Comparison of ENCODE assay signal across 10 mouse cellular contexts in the genomic region with DNA sequence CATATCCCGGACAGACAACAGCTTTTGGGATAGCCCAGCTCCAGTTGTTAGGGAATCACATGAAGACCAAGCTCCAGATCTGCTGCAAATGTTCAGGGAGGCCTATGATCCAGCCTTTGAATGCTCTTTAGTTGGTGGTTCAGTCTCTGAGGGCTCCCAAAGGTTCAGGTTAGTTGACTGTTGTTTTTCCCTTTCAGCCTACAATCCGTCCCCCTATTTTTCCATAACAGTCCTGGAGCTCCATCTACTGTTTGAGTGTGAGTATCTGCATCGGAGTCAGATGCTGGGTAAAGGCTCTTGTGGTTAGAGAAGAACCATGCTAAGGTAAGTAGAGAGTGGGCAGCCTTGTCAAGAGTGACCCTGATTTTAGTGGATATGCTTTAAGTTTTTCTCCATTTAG. TPM values are rescaled to one million over a fixed set of nuclear protein-coding genes. Genes with fewer than 3 reads are reported as not detected.
DNase-seq lines count a peak whose midpoint lies in the region; ATAC-seq and TF ChIP-seq lines count a peak whose summit lies in the region.
"Had no signal": no experiment of that assay in that cellular context is flagged by ENCODE, and none has a peak within 500 bp of the region (broad histone marks: within the 10 kb centered on the region; RNA-seq: fewer than 3 reads in every experiment).

No protein-coding gene starts in this region.

- H3K9me3 ChIP-seq in limb, embryonic 14.5 days (ENCODE audit: control insufficient read depth, low read length), result no peaks in the 10 kb centered on the region

- peak overlapping the region; percentile 68 for H3K9ac ChIP-seq in liver, adult 2 months (ENCODE audit: low read depth, low read length)
- H3K9ac ChIP-seq in limb, embryonic 14.5 days (ENCODE audit: low read depth, low read length, severe bottlenecking), result no peak overlapping the region

- in situ Hi-C loops in Patski (cut with MboI; ENCODE audit: low pct_unique_long_range_greater_than_20kb), result loop anchor here (5.0 to 25.0 kb wide), 2 partner anchors 294 to 549 kb away; a partner anchor contains a TSS

- peak; percentile 84 for ATAC-seq in Patski
- ATAC-seq in frontal cortex, adult (ENCODE audit: low TSS enrichment), result peak; percentile 94
- ATAC-seq in limb, embryonic 14.5 days (ENCODE audit: low FRiP score, low read depth), result no peak
- ATAC-seq in megakaryocyte-erythroid progenitor cell, adult 5-6 weeks (replicated peaks; ENCODE audit: low FRiP score, low TSS enrichment, poor library complexity, severe bottlenecking), result no peak

- H3K4me1 ChIP-seq in liver, adult 2 months (ENCODE audit: control insufficient read depth, insufficient read depth, low read length), result no peaks in the 10 kb centered on the region
- H3K4me1 ChIP-seq in limb, embryonic 14.5 days (ENCODE audit: control insufficient read depth, insufficient read depth, low read length), result no peaks in the 10 kb centered on the region

- H3K36me3 ChIP-seq in liver, adult 2 months (ENCODE audit: control insufficient read depth, insufficient read depth, low read length), result no peaks in the 10 kb centered on the region
- H3K36me3 ChIP-seq in limb, embryonic 14.5 days (ENCODE audit: control insufficient read depth, insufficient read depth, low read length), result no peaks in the 10 kb centered on the region

- no peak overlapping the region for H3K4me3 ChIP-seq in liver, adult 2 months (ENCODE audit: insufficient read depth, low read depth, low read length)
- no peak overlapping the region for H3K4me3 ChIP-seq in limb, embryonic 14.5 days (replicated peaks; ENCODE audit: low read length)

- TF ChIP-seq POLR2A in liver, adult 2 months (IDR thresholded peaks at IDR 0.05; ENCODE audit: extremely low read depth, insufficient read depth, low read length), result no peak
- TF ChIP-seq POLR2A in limb, embryonic 14.5 days (IDR thresholded peaks at IDR 0.05; ENCODE audit: borderline replicate concordance, extremely low read depth, insufficient read depth, insufficient read length), result no peak

- POLR2A ChIA-PET in Patski (lab: Charles Lee), result no interaction called here

- no peak overlapping the region for H3K4me2 ChIP-seq in limb, embryonic 14.5 days (replicated peaks; ENCODE audit: low read depth, low read length, severe bottlenecking)

- H3K27me3 ChIP-seq in liver, adult 2 months (ENCODE audit: control insufficient read depth, insufficient read depth, low read length), result no peaks in the 10 kb centered on the region
- H3K27me3 ChIP-seq in Patski, result no peaks in the 10 kb centered on the region
- H3K27me3 ChIP-seq in limb, embryonic 14.5 days (ENCODE audit: control insufficient read depth, insufficient read depth, low read length), result no peaks in the 10 kb centered on the region

- peak overlapping the region; percentile 89 for H3K27ac ChIP-seq in liver, adult 2 months (replicated peaks; ENCODE audit: insufficient read depth, low read depth, low read length)
- H3K27ac ChIP-seq in limb, embryonic 14.5 days (replicated peaks; ENCODE audit: low read depth, low read length), result no peak overlapping the region

- CTCF ChIA-PET in Patski (lab: Charles Lee), result interaction anchor here (1.0 kb wide), 1 partner anchor 14 kb away, joined by 3 read pairs; no protein-coding TSS in a partner anchor

- no peaks in the 10 kb centered on the region; the same call in 1 of the 2 replicates for H3K79me2 ChIP-seq in liver, adult 2 months (ENCODE audit: control insufficient read depth, insufficient read depth, low read length)

- DNase-seq in liver, adult 2 months (ENCODE audit: extremely low read depth, low read depth, low spot score), result peak; percentile 73
- no peak for DNase-seq in liver
- DNase-seq in Patski (ENCODE audit: low read depth, low spot score), result no peak
- DNase-seq in limb, embryonic 14.5 days (ENCODE audit: low spot score), result peak; percentile 4
- no peak for DNase-seq in urinary bladder, postnatal 25 days (ENCODE audit: low spot score)
- DNase-seq in B cell, adult 2 months, result no peak

- TF ChIP-seq CTCF in liver, adult 2 months (IDR thresholded peaks at IDR 0.05; ENCODE audit: low read depth, low read length), result no peak
- TF ChIP-seq CTCF in Patski (IDR thresholded peaks at IDR 0.05), result peak; percentile 62

- 31% methylated on average over 3 of the region's 3 CpGs for WGBS in liver, adult 2 months
- WGBS in limb, embryonic 14.5 days, result 49% methylated on average over 3 of the region's 3 CpGs

RNA-seq across cellular contexts. Expression of a gene that starts 12.3 kb away (rescaled TPM):
- 3.0 and 3.7 TPM in 2 replicates for total RNA-seq in liver, adult 2 months (2014; rRNA removed)
- 0.05 and 1.4 TPM in 2 replicates for polyA plus RNA-seq in liver, adult 2 months (2012; rRNA removed)
- 1.1 TPM for polyA plus RNA-seq in Patski (2021)
- not detected in 2 replicates for polyA plus RNA-seq in limb, embryonic 14.5 days (2012; rRNA removed)
- not detected in 2 replicates for polyA plus RNA-seq in limb, embryonic 14.5 days (2014; fragmentation: Nextera tagmentation; extraction: Ambion mirVana)
- total RNA-seq in megakaryocyte-erythroid progenitor cell, adult 5-6 weeks (2014; fragmentation: Nextera tagmentation), result not detected in 2 replicates
- total RNA-seq in megakaryocyte-erythroid progenitor cell, adult 5-6 weeks (2017), result not detected in 2 replicates
- polyA plus RNA-seq: gonadal fat pad, adult 2 months; liver, embryonic 16.5 days had no signal

RNA-seq across cellular contexts. Expression of a gene that starts 45.8 kb away (rescaled TPM):
- not detected in 2 replicates for total RNA-seq in liver, adult 2 months (2014; rRNA removed)
- not detected in 2 replicates for polyA plus RNA-seq in liver, adult 2 months (2012; rRNA removed)
- polyA plus RNA-seq in Patski (2021), result not detected
- not detected in 2 replicates for polyA plus RNA-seq in limb, embryonic 14.5 days (2012; rRNA removed)
- polyA plus RNA-seq in limb, embryonic 14.5 days (2014; fragmentation: Nextera tagmentation; extraction: Ambion mirVana), result not detected in 2 replicates
- total RNA-seq in megakaryocyte-erythroid progenitor cell, adult 5-6 weeks (2014; fragmentation: Nextera tagmentation), result not detected in 2 replicates
- total RNA-seq in megakaryocyte-erythroid progenitor cell, adult 5-6 weeks (2017), result not detected in 2 replicates
- polyA plus RNA-seq: gonadal fat pad, adult 2 months; liver, embryonic 16.5 days had no signal

RNA-seq across cellular contexts. Expression of a gene that starts 50.3 kb away (rescaled TPM):
- not detected in 2 replicates for total RNA-seq in liver, adult 2 months (2014; rRNA removed)
- not detected in 2 replicates for polyA plus RNA-seq in liver, adult 2 months (2012; rRNA removed)
- not detected for polyA plus RNA-seq in Patski (2021)
- not detected in 2 replicates for polyA plus RNA-seq in limb, embryonic 14.5 days (2012; rRNA removed)
- not detected in 2 replicates for polyA plus RNA-seq in limb, embryonic 14.5 days (2014; fragmentation: Nextera tagmentation; extraction: Ambion mirVana)
- total RNA-seq in megakaryocyte-erythroid progenitor cell, adult 5-6 weeks (2014; fragmentation: Nextera tagmentation), result not detected in 2 replicates
- total RNA-seq in megakaryocyte-erythroid progenitor cell, adult 5-6 weeks (2017), result not detected in 2 replicates
- polyA plus RNA-seq: gonadal fat pad, adult 2 months; liver, embryonic 16.5 days had no signal

RNA-seq across cellular contexts. Expression of a gene that starts 54.4 kb away (rescaled TPM):
- not detected in 2 replicates for total RNA-seq in liver, adult 2 months (2014; rRNA removed)
- not detected in 2 replicates for polyA plus RNA-seq in liver, adult 2 months (2012; rRNA removed)
- polyA plus RNA-seq in Patski (2021), result not detected
- not detected in 2 replicates for polyA plus RNA-seq in limb, embryonic 14.5 days (2012; rRNA removed)
- not detected in 2 replicates for polyA plus RNA-seq in limb, embryonic 14.5 days (2014; fragmentation: Nextera tagmentation; extraction: Ambion mirVana)
- not detected in 2 replicates for total RNA-seq in megakaryocyte-erythroid progenitor cell, adult 5-6 weeks (2014; fragmentation: Nextera tagmentation)
- total RNA-seq in megakaryocyte-erythroid progenitor cell, adult 5-6 weeks (2017), result not detected in 2 replicates
- polyA plus RNA-seq: gonadal fat pad, adult 2 months; liver, embryonic 16.5 days had no signal

Comparison
In these comparisons a context has a peak if more than half of its experiments do, and no peak if none do; other contexts are left out.
1. DNase-seq: peak in liver, adult 2 months (single experiment) and limb, embryonic 14.5 days (single experiment); none in liver (single experiment), Patski (single experiment), urinary bladder, postnatal 25 days (single experiment) and B cell, adult 2 months (0 of 2).
2. ATAC-seq: peak in Patski (single experiment) and frontal cortex, adult (single experiment); none in limb, embryonic 14.5 days (single experiment) and megakaryocyte-erythroid progenitor cell, adult 5-6 weeks (single experiment).